Mouse (Mus musculus): ENCODE data around the gene Slc5a3.
"Not testable (repeated sequence)": the region's sequence is repeated elsewhere in the genome, so short reads cannot be mapped to it uniquely, and the experiment has no call there.

The Slc5a3 gene

GRCm38 (mm10) chr16:92062832-92063231 is 4.7 kb downstream of the Slc5a3 start:
- DNase-seq (ENCODE audit: low spot score in 2 of 2), result no peak

GRCm38 (mm10) chr16:92064801-92065200 is 6.7 kb downstream of the Slc5a3 start:
- DNase-seq (ENCODE audit: low spot score in 2 of 2), result no peak

DNA sequence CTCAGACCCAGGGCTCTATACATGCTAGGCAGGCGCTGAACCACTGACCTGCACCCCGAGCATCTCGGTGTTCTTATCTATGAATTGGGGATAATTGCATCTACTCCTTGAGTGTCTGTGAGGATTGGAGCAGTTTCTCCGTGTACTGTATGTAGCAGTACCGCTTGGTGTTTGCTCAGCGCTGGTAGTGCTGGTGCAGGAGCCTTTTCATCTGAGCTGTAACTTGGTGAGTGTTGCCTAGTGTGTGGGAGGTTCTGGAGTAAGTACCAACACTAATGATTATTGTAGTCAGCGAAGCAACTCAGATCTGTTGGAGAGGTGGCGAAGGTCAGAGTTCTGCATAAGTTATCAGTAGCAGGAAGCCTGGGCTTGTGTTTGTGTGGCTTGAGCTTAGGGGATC is 12.2 kb downstream of the Slc5a3 start:
- no peak for DNase-seq (ENCODE audit: low spot score in 2 of 2)

DNA sequence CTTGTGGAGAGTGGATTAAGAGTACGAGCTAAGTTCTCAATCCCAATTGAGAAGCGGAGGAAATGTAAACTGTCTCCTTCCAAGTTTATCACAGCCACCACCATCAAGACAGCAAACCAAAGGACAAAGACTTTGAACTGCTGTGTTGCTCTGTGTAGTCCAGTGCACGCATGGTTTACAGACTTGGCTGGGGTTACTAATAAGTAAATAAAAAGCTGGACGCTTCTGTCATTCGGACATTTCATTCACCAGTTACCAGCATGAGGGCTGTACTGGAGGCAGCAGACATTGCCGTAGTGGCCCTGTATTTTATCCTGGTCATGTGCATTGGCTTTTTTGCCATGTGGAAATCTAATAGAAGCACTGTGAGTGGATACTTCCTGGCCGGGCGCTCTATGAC is 18.7 kb downstream of the Slc5a3 start:
- no peak for DNase-seq (ENCODE audit: low spot score in 2 of 2)

- DNase-seq (ENCODE audit: low spot score in 2 of 2), result no peak
These were observed 25.8 kb downstream of the Slc5a3 start for GRCm38 (mm10) chr16:92083771-92084453.

GRCm38 (mm10) chr16:92089225-92089624 is 31.1 kb downstream of the Slc5a3 start:
- DNase-seq (ENCODE audit: low spot score in 2 of 2), result no peak

- no peak for DNase-seq (ENCODE audit: low spot score in 2 of 2)
These were observed 33.8 kb downstream of the Slc5a3 start for GRCm38 (mm10) chr16:92091876-92092275.

DNA sequence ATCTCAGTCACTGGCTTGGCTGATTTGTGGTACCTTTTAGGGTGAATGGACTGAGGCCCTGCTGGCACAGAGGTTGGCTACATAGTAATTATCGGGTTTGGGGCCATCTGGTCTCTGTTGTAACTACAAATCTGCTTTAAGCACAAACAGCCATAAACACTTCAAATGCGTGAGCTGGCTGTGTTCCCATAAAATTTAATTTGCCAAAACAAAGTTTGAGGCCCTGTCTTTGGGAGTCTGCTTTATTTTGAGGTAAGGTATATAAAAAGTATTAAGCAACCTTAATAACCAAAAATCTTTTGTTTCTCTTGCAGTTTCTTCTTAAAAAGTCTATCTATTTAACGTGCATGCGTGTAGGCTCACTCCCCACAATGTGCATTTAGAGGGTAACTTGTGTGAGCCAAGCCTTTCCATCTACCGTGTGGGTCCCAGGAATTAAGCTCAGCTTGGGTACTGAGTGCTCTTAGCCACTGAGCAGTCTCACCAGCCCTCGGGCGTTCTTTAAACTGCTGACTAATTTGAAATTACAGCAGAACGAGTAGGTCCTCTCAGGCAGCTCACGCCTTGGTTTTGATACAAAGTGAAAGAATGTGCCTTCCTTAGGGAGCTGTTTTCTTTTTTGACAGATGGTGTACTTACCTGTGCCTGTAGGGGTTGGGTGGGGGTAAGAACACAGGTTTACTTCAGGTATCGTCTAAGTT is 40.4 kb downstream of the Slc5a3 start:
- DNase-seq (ENCODE audit: low spot score in 2 of 2), result no peak

- no peak for DNase-seq (ENCODE audit: low spot score in 2 of 2)
These were observed 41.5 kb downstream of the Slc5a3 start for GRCm38 (mm10) chr16:92099598-92099997.

DNA sequence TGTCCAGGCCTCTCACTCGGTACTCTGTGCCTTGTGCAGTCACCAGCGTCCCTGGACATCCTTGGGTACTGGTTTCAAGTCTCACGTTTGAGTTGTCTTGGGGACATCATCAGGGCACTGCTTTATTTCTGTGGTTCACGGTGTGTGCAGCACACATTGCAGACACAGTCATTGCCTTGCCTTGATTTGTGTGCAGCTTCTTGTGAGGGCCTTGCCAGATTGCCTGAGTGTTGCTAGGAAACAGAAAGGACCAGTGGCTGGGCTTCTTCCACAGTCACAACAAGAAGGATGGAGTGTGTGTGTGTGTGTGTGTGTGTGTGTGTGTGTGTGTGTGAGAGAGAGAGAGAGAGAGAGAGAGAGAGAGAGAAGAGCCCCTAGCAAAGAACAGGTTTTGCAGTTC is 42.0 kb downstream of the Slc5a3 start:
- no peak for DNase-seq (ENCODE audit: low spot score in 2 of 2)

DNA sequence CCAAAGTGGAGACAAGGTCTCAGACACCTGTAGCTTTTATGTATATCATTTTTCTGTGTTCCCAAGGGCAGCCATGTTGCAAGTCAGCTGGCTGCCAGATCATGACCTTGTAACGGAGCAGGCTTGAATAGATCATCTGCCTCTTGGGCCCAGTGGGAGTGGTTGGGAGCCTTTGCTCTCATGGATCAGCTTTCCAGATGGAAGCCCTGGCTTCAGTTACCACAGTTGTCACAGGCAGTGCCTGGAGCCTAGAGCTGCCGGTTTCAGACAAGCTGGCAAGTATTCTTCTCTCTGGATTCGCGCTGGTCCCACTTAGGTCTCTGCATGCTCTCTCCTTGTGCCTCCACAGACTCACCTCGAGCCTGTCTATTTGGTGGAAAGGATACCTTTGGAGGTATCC is 44.0 kb downstream of the Slc5a3 start:
- DNase-seq (ENCODE audit: low spot score in 2 of 2), result no peak

DNA sequence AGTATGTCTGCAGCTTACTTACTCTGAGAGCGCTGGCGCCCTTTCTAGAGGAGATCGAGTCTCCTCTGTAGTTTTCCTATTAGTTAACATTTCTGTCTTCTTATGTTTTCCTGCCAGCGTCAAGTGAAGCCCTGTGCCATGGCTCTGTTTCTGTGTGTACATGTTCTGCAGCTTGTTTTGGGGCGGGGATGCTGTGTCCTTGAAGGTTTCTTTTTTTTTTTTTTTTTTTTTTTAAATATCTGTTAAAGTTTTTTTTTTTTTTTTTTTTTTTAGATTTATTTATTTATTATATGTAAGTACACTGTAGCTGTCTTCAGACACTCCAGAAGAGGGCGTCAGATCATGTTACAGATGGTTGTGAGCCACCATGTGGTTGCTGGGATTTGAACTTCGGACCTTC is 44.8 kb downstream of the Slc5a3 start:
- DNase-seq (ENCODE audit: low spot score in 2 of 2), result not testable (repeated sequence)

GRCm38 (mm10) chr16:92103572-92104331 is 45.6 kb downstream of the Slc5a3 start:
- no peak for DNase-seq (ENCODE audit: low spot score in 2 of 2)

- DNase-seq (ENCODE audit: low spot score in 2 of 2), result no peak
These were observed 46.1 kb downstream of the Slc5a3 start for GRCm38 (mm10) chr16:92104332-92104590.

DNA sequence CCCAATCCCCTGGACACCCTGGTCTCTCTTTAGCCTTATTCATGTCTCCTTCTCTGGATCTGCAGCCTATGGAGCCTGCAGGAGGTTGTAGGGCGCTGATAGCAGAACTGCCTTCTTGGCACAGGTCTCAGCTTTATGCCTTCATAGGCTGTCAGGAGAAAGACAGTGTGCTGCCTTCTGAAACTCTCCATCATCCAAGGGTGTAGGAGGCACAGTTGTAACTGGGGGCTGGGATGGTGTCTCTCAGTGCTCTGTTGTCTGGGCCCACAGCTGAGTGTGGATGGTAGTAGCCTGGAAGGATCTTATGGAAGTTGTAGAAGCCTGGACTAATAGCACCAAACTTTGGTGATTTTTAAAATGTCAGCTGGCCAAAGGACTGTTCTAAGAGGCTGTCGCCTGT is 46.8 kb downstream of the Slc5a3 start:
- DNase-seq (ENCODE audit: low spot score in 2 of 2), result no peak

GRCm38 (mm10) chr16:92105631-92106030 is 47.5 kb downstream of the Slc5a3 start:
- DNase-seq (ENCODE audit: low spot score in 2 of 2), result no peak

DNA sequence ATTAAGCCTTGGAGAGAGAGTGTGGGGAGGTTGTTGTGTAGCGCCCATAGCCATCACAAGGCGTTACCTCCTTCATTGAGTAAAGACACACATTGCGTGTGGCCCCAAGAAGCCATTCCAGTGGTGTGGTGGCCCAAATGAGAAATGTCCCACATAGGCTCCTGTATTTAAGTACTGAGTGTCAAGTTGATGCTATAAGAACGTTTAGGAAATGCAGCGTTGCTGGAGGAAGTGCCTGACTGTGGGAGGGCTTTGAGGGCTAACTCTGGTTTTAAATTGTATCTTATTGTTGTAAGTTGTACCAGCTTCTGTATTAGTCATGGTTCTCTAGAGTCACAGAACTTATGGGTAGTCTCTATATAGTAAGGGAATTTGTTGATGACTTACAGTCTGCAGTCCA is 49.2 kb downstream of the Slc5a3 start:
- no peak for DNase-seq (ENCODE audit: low spot score in 2 of 2)

DNA sequence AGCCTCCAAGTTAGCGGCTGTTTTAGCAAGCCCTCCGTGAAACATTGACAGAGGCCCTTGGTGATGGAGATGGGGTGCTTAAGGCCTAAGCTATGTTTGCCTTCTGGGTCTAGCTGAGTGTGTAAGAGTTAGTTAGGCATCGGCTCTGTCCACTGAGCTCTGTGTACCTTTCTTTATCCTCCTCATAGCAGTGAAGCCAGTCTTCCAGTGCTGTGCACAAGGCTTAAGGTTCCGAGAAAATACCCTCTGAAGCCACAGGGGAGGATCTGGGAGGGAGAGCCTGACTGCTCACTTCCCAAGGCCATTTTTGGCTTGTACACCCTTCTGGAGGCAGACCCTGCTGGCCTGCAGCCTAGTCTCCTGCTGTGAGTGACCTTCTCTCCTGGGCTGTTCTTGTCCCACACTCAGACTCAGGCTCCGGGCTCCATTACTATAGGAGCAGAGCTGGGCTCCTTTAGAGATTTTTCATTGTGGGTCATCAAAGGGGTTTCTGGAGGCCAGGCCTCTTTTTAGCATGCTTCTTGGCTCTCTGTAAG is 56.7 kb downstream of the Slc5a3 start:
- no peak for DNase-seq (ENCODE audit: low spot score in 2 of 2)

DNA sequence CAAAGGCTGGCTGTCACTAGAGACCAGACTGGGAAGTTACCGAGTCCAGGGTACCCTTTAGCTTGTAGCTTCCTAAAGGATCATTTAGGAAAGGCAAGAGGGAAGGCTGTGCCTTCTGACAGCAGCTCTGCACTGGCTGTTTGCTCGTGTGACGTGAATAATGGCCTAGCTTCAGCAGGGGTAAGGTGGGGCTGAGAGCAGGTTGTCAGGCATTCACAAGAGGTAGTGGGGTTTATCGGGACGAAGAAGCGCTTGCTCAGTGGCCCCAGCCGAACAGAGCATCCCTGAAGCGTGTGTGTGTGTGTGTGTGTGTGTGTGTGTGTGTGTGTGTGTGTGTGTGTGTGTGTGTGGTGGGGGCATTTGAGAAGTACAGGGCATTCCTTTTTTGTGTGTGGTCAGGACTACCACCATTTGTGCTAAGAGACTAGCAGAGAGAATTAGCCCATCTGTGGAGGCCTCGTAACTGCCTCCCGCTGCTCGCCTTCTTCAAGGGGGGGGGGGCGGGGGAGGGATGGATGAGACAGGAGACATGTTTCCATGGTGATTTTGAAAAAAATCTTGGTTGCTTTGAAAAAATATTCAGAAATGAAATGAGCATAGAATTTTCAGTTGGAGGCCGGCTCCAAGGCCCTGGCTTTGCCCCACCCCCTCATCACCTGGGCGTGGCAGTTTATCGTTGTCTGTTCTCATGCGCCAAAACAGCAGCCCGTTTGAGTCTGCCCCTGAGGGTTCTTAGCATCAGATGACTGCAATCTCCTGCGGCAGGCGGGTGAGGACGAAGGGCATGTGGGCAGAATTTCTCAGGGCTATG is 57.7 kb downstream of the Slc5a3 start:
- DNase-seq (ENCODE audit: low spot score in 2 of 2), result peak in 1 of 2 experiments; percentile 21

- DNase-seq (ENCODE audit: low spot score in 2 of 2), result no peak
These were observed 59.5 kb downstream of the Slc5a3 start for GRCm38 (mm10) chr16:92117337-92118209.

- no peak for DNase-seq (ENCODE audit: low spot score in 2 of 2)
These were observed 60.9 kb downstream of the Slc5a3 start for GRCm38 (mm10) chr16:92119013-92119515.
